Mouse (Mus musculus) heart, embryonic 11.5 days (tissue): ENCODE measurements around the gene Gabbr1. TPM values are rescaled to one million over a fixed set of nuclear protein-coding genes. Genes with fewer than 3 reads are reported as not detected.

Source experiments
- ATAC-seq: fragments of 200-750 bp; cut with Nextera tagmentation; replicated peaks from 2 replicates; pipeline ENCODE4 v1.8.0; 2017; ENCODE audit warnings: moderate library complexity; ENCODE audit not compliant: insufficient number of reproducible peaks, low FRiP score, low TSS enrichment
- H3K27ac ChIP-seq: fragments of 300-500 bp; sonication (generic); 2 replicates; pipeline ENCODE4 v1.5.1; 2014; ENCODE audit warnings: mild to moderate bottlenecking, low read depth, low read length
- H3K27me3 ChIP-seq: fragments of 300-500 bp; sonication (generic); 2 replicates; pipeline ENCODE4 v1.6.1; 2014; ENCODE audit warnings: mild to moderate bottlenecking, low read length, mixed read lengths; ENCODE audit not compliant: control insufficient read depth, insufficient read depth
- H3K36me3 ChIP-seq: fragments of 300-500 bp; sonication (generic); 2 replicates; pipeline ENCODE4 v1.6.1; 2014; ENCODE audit warnings: mild to moderate bottlenecking, low read length, moderate library complexity, mixed read lengths; ENCODE audit not compliant: control insufficient read depth, insufficient read depth
- H3K4me1 ChIP-seq: fragments of 300-500 bp; sonication (generic); 2 replicates; pipeline ENCODE4 v1.6.1; 2014; ENCODE audit warnings: low read length; ENCODE audit not compliant: control insufficient read depth, insufficient read depth
- H3K4me2 ChIP-seq: fragments of 300-500 bp; sonication (generic); 2 replicates; pipeline ENCODE4 v1.6.1; 2014; ENCODE audit warnings: mild to moderate bottlenecking, moderate library complexity
- H3K4me3 ChIP-seq: fragments of 300-500 bp; sonication (generic); 2 replicates; pipeline ENCODE4 v1.5.1; 2014; ENCODE audit warnings: low read depth, low read length
- H3K9ac ChIP-seq: fragments of 300-500 bp; sonication (generic); 2 replicates; pipeline ENCODE4 v1.6.1; 2014; ENCODE audit warnings: mild to moderate bottlenecking, low read depth, low read length, moderate library complexity
- H3K9me3 ChIP-seq: fragments of 300-500 bp; sonication (generic); replicated peaks from 2 replicates; pipeline ENCODE4 v1.6.1; 2016; ENCODE audit warnings: low read length; ENCODE audit not compliant: control insufficient read depth
- WGBS: fragments of 180-500 bp; shearing (Covaris S2); extraction: QIAGEN DNeasy Blood & Tissue Kit; methylation state at CpG from one replicate; pipeline ENCODE4 v1.1.7; 2014; ENCODE audit not compliant: insufficient replicate concordance; 5-methylcytosine and 5-hydroxymethylcytosine counted together
- polyA plus RNA-seq: library from polyadenylated mRNA; unstranded; fragments of >200 nt; fragmentation: Nextera tagmentation; extraction: Ambion mirVana; gene quantifications from 2 replicates; pipeline ENCODE4 v1.2.1, GENCODE M21; 2014

The Gabbr1 gene
- 4.4 and 6.0 TPM in 2 replicates for polyA plus RNA-seq

GRCm38 (mm10) chr17:37045611-37046311, at the start of gene Gabbr1:
TSS of gene Gabbr1 (plus strand) at chr17:37045966.
- H3K4me1 ChIP-seq: peaks cover 15% of the 10 kb centered on the region
- under 1% methylated on average over 50 of the region's 55 CpGs for WGBS
- peak within 1 kb of the TSS; percentile 85 for H3K4me3 ChIP-seq
- H3K4me2 ChIP-seq: peak within 1 kb of the TSS; percentile 98
- peak within 1 kb of the TSS; percentile 73 for H3K27ac ChIP-seq
- no peaks in the 10 kb centered on the region for H3K9me3 ChIP-seq
- ATAC-seq: peak; percentile 81
- peaks cover 15% of the 10 kb centered on the region for H3K27me3 ChIP-seq
- H3K36me3 ChIP-seq: no peaks in the 10 kb centered on the region
- H3K9ac ChIP-seq: peak within 1 kb of the TSS; percentile 87

- no peak overlapping the region for H3K27ac ChIP-seq
- no peak overlapping the region for H3K4me2 ChIP-seq
- H3K4me1 ChIP-seq: no peaks in the 10 kb centered on the region
- no peaks in the 10 kb centered on the region for H3K9me3 ChIP-seq
- WGBS: 25% methylated on average over 7 of the region's 7 CpGs
- no peaks in the 10 kb centered on the region for H3K36me3 ChIP-seq
- H3K9ac ChIP-seq: no peak overlapping the region
- no peak; the same call in 1 of the 2 replicates for ATAC-seq
- H3K4me3 ChIP-seq: no peak overlapping the region
- no peaks in the 10 kb centered on the region for H3K27me3 ChIP-seq
Measured at GRCm38 (mm10) chr17:36997033-36997735, 48.6 kb upstream of the Gabbr1 start.

GRCm38 (mm10) chr17:36998477-36998876, 47.3 kb upstream of the Gabbr1 start:
- H3K4me3 ChIP-seq: no peak overlapping the region
- no peaks in the 10 kb centered on the region for H3K36me3 ChIP-seq
- 65% methylated on average over 2 of the region's 2 CpGs for WGBS
- no peaks in the 10 kb centered on the region for H3K9me3 ChIP-seq
- H3K27me3 ChIP-seq: no peaks in the 10 kb centered on the region
- no peaks in the 10 kb centered on the region for H3K4me1 ChIP-seq
- ATAC-seq: no peak
- no peak overlapping the region for H3K27ac ChIP-seq
- no peak overlapping the region for H3K9ac ChIP-seq
- no peak overlapping the region for H3K4me2 ChIP-seq

- WGBS: 84% methylated on average over 7 of the region's 7 CpGs
- H3K9me3 ChIP-seq: no peaks in the 10 kb centered on the region
- ATAC-seq: no peak
- no peaks in the 10 kb centered on the region for H3K36me3 ChIP-seq
- H3K27ac ChIP-seq: no peak within 1 kb of the TSS
- peak within 1 kb of the TSS; percentile 75 for H3K4me2 ChIP-seq
- H3K4me3 ChIP-seq: no peak within 1 kb of the TSS
- H3K9ac ChIP-seq: no peak within 1 kb of the TSS
- H3K27me3 ChIP-seq: no peaks in the 10 kb centered on the region
- H3K4me1 ChIP-seq: no peaks in the 10 kb centered on the region
Measured at GRCm38 (mm10) chr17:37000863-37001262, 44.9 kb upstream of the Gabbr1 start, which contains the start of gene Zfp57. TSS of gene Zfp57 (plus strand) at chr17:37001163.

- Histone ChIP-seq H3K9ac (peak overlapping the region; percentile 91), H3K9me3 (no peaks in the 10 kb centered on the region), H3K4me2 (peak overlapping the region; percentile 75), H3K4me3 (peak overlapping the region; percentile 73), H3K4me1 (no peaks in the 10 kb centered on the region), H3K36me3 (peaks cover 11% of the 10 kb centered on the region), H3K27ac (peak overlapping the region; percentile 93), H3K27me3 (no peaks in the 10 kb centered on the region)
- peak; percentile 83 for ATAC-seq
- WGBS: under 1% methylated on average over 49 of the region's 49 CpGs
Measured at GRCm38 (mm10) chr17:37002364-37003330, 43.1 kb upstream of the Gabbr1 start.

GRCm38 (mm10) chr17:37003366-37003765, 42.4 kb upstream of the Gabbr1 start:
- H3K4me1 ChIP-seq: no peaks in the 10 kb centered on the region
- WGBS: 33% methylated on average over 4 of the region's 4 CpGs
- no peaks in the 10 kb centered on the region for H3K27me3 ChIP-seq
- no peak for ATAC-seq
- 0 out of 2 replicates have a peak overlapping the region, but pooled peaks have one; percentile 93 for H3K27ac ChIP-seq
- peaks cover 11% of the 10 kb centered on the region for H3K36me3 ChIP-seq
- H3K4me3 ChIP-seq: peak overlapping the region; percentile 73
- H3K4me2 ChIP-seq: peak overlapping the region; percentile 75
- H3K9ac ChIP-seq: peak overlapping the region; percentile 91
- no peaks in the 10 kb centered on the region for H3K9me3 ChIP-seq

- no peaks in the 10 kb centered on the region for H3K9me3 ChIP-seq
- H3K36me3 ChIP-seq: peaks cover 17% of the 10 kb centered on the region
- 80% methylated on average over 6 of the region's 6 CpGs for WGBS
- no peak overlapping the region for H3K27ac ChIP-seq
- ATAC-seq: no peak
- H3K27me3 ChIP-seq: no peaks in the 10 kb centered on the region
- no peak overlapping the region for H3K9ac ChIP-seq
- no peak overlapping the region for H3K4me2 ChIP-seq
- no peak overlapping the region for H3K4me3 ChIP-seq
- no peaks in the 10 kb centered on the region for H3K4me1 ChIP-seq
Measured at GRCm38 (mm10) chr17:37008161-37008560, 37.6 kb upstream of the Gabbr1 start.

GRCm38 (mm10) chr17:37009460-37010042, 36.2 kb upstream of the Gabbr1 start:
- H3K4me3 ChIP-seq: no peak overlapping the region
- no peak overlapping the region for H3K4me2 ChIP-seq
- no peak overlapping the region for H3K27ac ChIP-seq
- H3K9ac ChIP-seq: no peak overlapping the region
- H3K9me3 ChIP-seq: no peaks in the 10 kb centered on the region
- 89% methylated on average over 17 of the region's 17 CpGs for WGBS
- no peaks in the 10 kb centered on the region for H3K27me3 ChIP-seq
- H3K36me3 ChIP-seq: peaks cover 17% of the 10 kb centered on the region
- H3K4me1 ChIP-seq: no peaks in the 10 kb centered on the region
- ATAC-seq: no peak
